Comparison of ENCODE assay signal across 8 mouse cellular contexts in the genomic region with DNA sequence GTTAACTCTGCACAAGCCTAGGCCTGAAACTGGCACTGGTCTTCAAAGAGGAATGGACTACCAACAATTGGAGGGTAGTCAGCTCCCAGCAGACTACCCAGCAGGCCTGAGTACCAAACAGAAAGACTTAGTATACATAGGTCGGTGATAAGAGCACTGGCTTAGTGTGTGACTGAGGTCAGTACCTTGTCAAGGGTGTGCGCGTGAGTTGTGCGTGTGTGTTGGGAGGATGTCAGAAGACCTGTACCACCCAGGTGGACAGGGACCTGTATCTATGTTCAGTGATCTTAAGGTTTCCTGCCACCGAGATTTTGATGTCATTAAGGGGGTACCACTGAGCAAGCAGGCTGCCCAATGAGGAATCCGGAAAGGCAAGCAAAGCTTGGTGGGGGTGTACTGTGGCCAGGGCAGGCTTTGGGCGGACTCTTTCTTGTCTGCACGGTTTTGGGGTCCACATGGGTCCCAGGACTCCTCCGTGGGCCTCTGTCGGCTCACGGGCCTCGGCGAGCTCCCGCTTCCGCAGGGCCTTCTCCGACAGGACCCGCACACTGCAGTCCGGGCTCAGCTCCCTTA. TPM values are rescaled to one million over a fixed set of nuclear protein-coding genes. Genes with fewer than 3 reads are reported as not detected.
A peak's percentile ranks its signal among the peaks of the same experiment; 100 is the strongest.
DNase-seq lines count a peak whose midpoint lies in the region; ATAC-seq and TF ChIP-seq lines count a peak whose summit lies in the region.

No protein-coding gene starts in this region.

- no peak for TF ChIP-seq CTCF in liver, postnatal 0 days (IDR thresholded peaks at IDR 0.05; ENCODE audit: low read depth)

- WGBS in heart, embryonic 15.5 days: 16% methylated on average over 18 of the region's 18 CpGs
- 14% methylated on average over 18 of the region's 18 CpGs for WGBS in forebrain, embryonic 15.5 days
- WGBS in liver, postnatal 0 days (ENCODE audit: insufficient replicate concordance): 19% methylated on average over 18 of the region's 18 CpGs

- DNase-seq in heart, adult 9 months (ENCODE audit: low spot score in 2 of 2): no peak
- DNase-seq in ES-E14 (ENCODE audit: low read depth, low spot score): peak; percentile 11
- DNase-seq in liver, postnatal 0 days: no peak
- DNase-seq in spleen, postnatal 14 days (ENCODE audit: low spot score in 2 of 2): no peak
- DNase-seq in ovary, postnatal 10 days (ENCODE audit: low spot score): no peak
- DNase-seq in gastrocnemius, postnatal 4 days (ENCODE audit: low spot score in 2 of 2): no peak

- peak overlapping the region; percentile 69 for H3K4me3 ChIP-seq in heart, embryonic 15.5 days
- H3K4me3 ChIP-seq in ES-E14 (ENCODE audit: insufficient read depth in 1 of 2, low read depth in 1 of 2, low read length in 2 of 2, poor library complexity in 1 of 2, severe bottlenecking in 1 of 2): peak overlapping the region; percentile 82 to 89
- peak overlapping the region; percentile 87 for H3K4me3 ChIP-seq in forebrain, embryonic 15.5 days
- peak overlapping the region; percentile 60 for H3K4me3 ChIP-seq in liver, postnatal 0 days (ENCODE audit: low read depth, low read length)

- H3K9ac ChIP-seq in heart, embryonic 15.5 days: peak overlapping the region; percentile 74
- H3K9ac ChIP-seq in ES-E14 (ENCODE audit: insufficient read depth, low read depth, low read length, poor library complexity, severe bottlenecking): peak overlapping the region; percentile 91
- peak overlapping the region; percentile 87 for H3K9ac ChIP-seq in forebrain, embryonic 15.5 days (replicated peaks)
- H3K9ac ChIP-seq in liver, postnatal 0 days (replicated peaks): peak overlapping the region; percentile 57

- H3K4me2 ChIP-seq in heart, embryonic 15.5 days: peak overlapping the region; percentile 84
- peak overlapping the region; percentile 88 for H3K4me2 ChIP-seq in forebrain, embryonic 15.5 days (replicated peaks)
- H3K4me2 ChIP-seq in liver, postnatal 0 days (ENCODE audit: low read depth, low read length): peak overlapping the region; percentile 89

- peak overlapping the region; percentile 73 for H3K27ac ChIP-seq in heart, embryonic 15.5 days
- no peak overlapping the region for H3K27ac ChIP-seq in ES-E14 (ENCODE audit: insufficient read depth, low read depth, low read length, poor library complexity, severe bottlenecking)
- peak overlapping the region; percentile 91 for H3K27ac ChIP-seq in forebrain, embryonic 15.5 days (replicated peaks)
- H3K27ac ChIP-seq in liver, postnatal 0 days (ENCODE audit: low read depth): no peak overlapping the region

- in situ Hi-C loops in ES-E14 (cut with MboI; ENCODE audit: low sequenced_read_pairs in 2 of 2, unreplicated experiment in 2 of 2): no loop called here

- TF ChIP-seq EP300 in liver, postnatal 0 days (IDR thresholded peaks at IDR 0.05; ENCODE audit: low read depth): no peak

- ATAC-seq in heart, embryonic 15.5 days (replicated peaks; ENCODE audit: insufficient number of reproducible peaks, insufficient read depth, low FRiP score, low read depth): peak; percentile 57
- peak; percentile 28 for ATAC-seq in forebrain, embryonic 15.5 days (replicated peaks)
- no peak for ATAC-seq in liver, postnatal 0 days

- H3K27me3 ChIP-seq in heart, embryonic 15.5 days: peaks cover 4% of the 10 kb centered on the region; the same call in 1 of the 2 replicates
- no peaks in the 10 kb centered on the region for H3K27me3 ChIP-seq in forebrain, embryonic 15.5 days
- H3K27me3 ChIP-seq in liver, postnatal 0 days (ENCODE audit: insufficient read depth, low read length): peaks cover 25% of the 10 kb centered on the region

- 0 out of 2 replicates have a peak, but pooled peaks cover 4% of the 10 kb centered on the region for H3K4me1 ChIP-seq in heart, embryonic 15.5 days (replicated peaks)
- no peaks in the 10 kb centered on the region for H3K4me1 ChIP-seq in ES-E14 (ENCODE audit: control insufficient read depth in 2 of 2, insufficient read depth in 2 of 2, low read length in 2 of 2, poor library complexity in 1 of 2)
- peaks cover 15% of the 10 kb centered on the region for H3K4me1 ChIP-seq in forebrain, embryonic 15.5 days
- H3K4me1 ChIP-seq in liver, postnatal 0 days (ENCODE audit: insufficient read depth): peaks cover 4% of the 10 kb centered on the region; the same call in 1 of the 2 replicates

- no peaks in the 10 kb centered on the region for H3K9me3 ChIP-seq in heart, embryonic 15.5 days (replicated peaks)
- no peaks in the 10 kb centered on the region for H3K9me3 ChIP-seq in ES-E14 (ENCODE audit: control insufficient read depth, insufficient read depth, low read depth, low read length)
- H3K9me3 ChIP-seq in forebrain, embryonic 15.5 days: no peaks in the 10 kb centered on the region
- no peaks in the 10 kb centered on the region for H3K9me3 ChIP-seq in liver, postnatal 0 days (ENCODE audit: low read length)

- H3K36me3 ChIP-seq in heart, embryonic 15.5 days: no peaks in the 10 kb centered on the region
- no peaks in the 10 kb centered on the region for H3K36me3 ChIP-seq in ES-E14 (ENCODE audit: control insufficient read depth, insufficient read depth, low read length, poor library complexity, severe bottlenecking)
- no peaks in the 10 kb centered on the region for H3K36me3 ChIP-seq in forebrain, embryonic 15.5 days
- no peaks in the 10 kb centered on the region for H3K36me3 ChIP-seq in liver, postnatal 0 days (replicated peaks; ENCODE audit: insufficient read depth, low read length)

TF ChIP-seq in ES-E14, 5 proteins besides CTCF, POLR2A, EP300 and RAD21:
- TF ChIP-seq HCFC1 (IDR thresholded peaks at IDR 0.05; ENCODE audit: borderline replicate concordance, insufficient read depth, low read length) (no peak), CHD2 (IDR thresholded peaks at IDR 0.05; ENCODE audit: low read depth, low read length) (no peak), ZC3H11A (IDR thresholded peaks at IDR 0.05; ENCODE audit: borderline replicate concordance, low read depth, low read length) (no peak), MAFK (IDR thresholded peaks at IDR 0.05; ENCODE audit: insufficient read depth, low read depth, low read length) (no peak)

RNA-seq across cellular contexts. Expression of gene Lysmd2, which starts 0.5 kb away (rescaled TPM):
- 20.9 and 21.7 TPM in 2 replicates for polyA plus RNA-seq in heart, embryonic 15.5 days (2015; fragmentation: Nextera tagmentation; extraction: Ambion mirVana)
- total RNA-seq in ES-E14 (2012; rRNA removed): 4.2 and 6.3 TPM in 2 replicates
- polyA plus RNA-seq in forebrain, embryonic 15.5 days (2015; fragmentation: Nextera tagmentation; extraction: Ambion mirVana): 26.1 and 29.0 TPM in 2 replicates
- polyA plus RNA-seq in liver, postnatal 0 days (2015; fragmentation: Nextera tagmentation; extraction: Ambion mirVana): 3.9 TPM in 2 replicates
- total RNA-seq in gastrocnemius, postnatal 4 days (2021): 10 to 100 TPM; 17.6 to 20.1 TPM

RNA-seq across cellular contexts. Expression of gene Tmod2, which starts 13.9 kb away (rescaled TPM):
- 5.2 and 8.9 TPM in 2 replicates for polyA plus RNA-seq in heart, embryonic 15.5 days (2015; fragmentation: Nextera tagmentation; extraction: Ambion mirVana)
- total RNA-seq in ES-E14 (2012; rRNA removed): 6.1 and 6.3 TPM in 2 replicates
- 233 and 250 TPM in 2 replicates for polyA plus RNA-seq in forebrain, embryonic 15.5 days (2015; fragmentation: Nextera tagmentation; extraction: Ambion mirVana)
- 0.05 and 0.25 TPM in 2 replicates for polyA plus RNA-seq in liver, postnatal 0 days (2015; fragmentation: Nextera tagmentation; extraction: Ambion mirVana)
- total RNA-seq in gastrocnemius, postnatal 4 days (2021): 10 to 100 TPM; 22.5 to 28.1 TPM

RNA-seq across cellular contexts. Expression of gene Scg3, which starts 58.8 kb away (rescaled TPM):
- 0.15 and 1.4 TPM in 2 replicates for polyA plus RNA-seq in heart, embryonic 15.5 days (2015; fragmentation: Nextera tagmentation; extraction: Ambion mirVana)
- 0.48 and 0.76 TPM in 2 replicates for total RNA-seq in ES-E14 (2012; rRNA removed)
- polyA plus RNA-seq in forebrain, embryonic 15.5 days (2015; fragmentation: Nextera tagmentation; extraction: Ambion mirVana): 111 and 123 TPM in 2 replicates
- polyA plus RNA-seq in liver, postnatal 0 days (2015; fragmentation: Nextera tagmentation; extraction: Ambion mirVana): not detected in 2 replicates
- 1 to 10 TPM; 4.3 to 7.1 TPM for total RNA-seq in gastrocnemius, postnatal 4 days (2021)

Comparison
In these comparisons a context has a peak if more than half of its experiments do, and no peak if none do; other contexts are left out.
1. H3K27ac ChIP-seq: peak in heart, embryonic 15.5 days (single experiment) and forebrain, embryonic 15.5 days (single experiment); none in ES-E14 (single experiment) and liver, postnatal 0 days (single experiment).
2. RNA of gene Tmod2, which starts 13.9 kb away (polyA plus RNA-seq): 233 to 250 TPM in forebrain, embryonic 15.5 days; 5.2 to 8.9 TPM in heart, embryonic 15.5 days and 0.05 to 0.25 TPM in liver, postnatal 0 days; every median in the first group is over 10 times any median in the second.
3. RNA of gene Scg3, which starts 58.8 kb away (polyA plus RNA-seq): 111 to 123 TPM in forebrain, embryonic 15.5 days; 0.15 to 1.4 TPM in heart, embryonic 15.5 days and not detected in liver, postnatal 0 days; every median in the first group is over 10 times any median in the second.
4. Peak in every context shown above with its lines, with median percentiles within 50 percentile points of each other: H3K4me2 ChIP-seq, H3K4me3 ChIP-seq and H3K9ac ChIP-seq.